Mouse (Mus musculus) A20 (cell line): Measurements from ENCODE around the gene Mief2.
A peak's percentile ranks its signal among the peaks of the same experiment; 100 is the strongest.

ENCODE experiments used
- DNase-seq: peaks from one replicate; pipeline ENCODE4 v3.0.0-alpha.2; 2011; ENCODE audit warnings: low read depth, low spot score

Gene Mief2

GRCm38 (mm10) chr11:60728260-60728761 is at the start of gene Mief2:
Gene Mief2 (plus strand): TSS chr11:60728398.
- peak; percentile 98 for DNase-seq

- peak; percentile 44 for DNase-seq
These were observed 32.0 kb upstream of the Mief2 start for GRCm38 (mm10) chr11:60696165-60696564.

GRCm38 (mm10) chr11:60697561-60697960 is 30.6 kb upstream of the Mief2 start:
- DNase-seq, result peak; percentile 50

- DNase-seq, result no peak
These were observed 29.2 kb upstream of the Mief2 start for GRCm38 (mm10) chr11:60698806-60699523.

- peak; percentile 90 for DNase-seq
These were observed 28.6 kb upstream of the Mief2 start, which contains the start of gene Llgl1 for GRCm38 (mm10) chr11:60699524-60700075. Gene Llgl1 (plus strand): TSS chr11:60699723.

GRCm38 (mm10) chr11:60700320-60701185 is 27.6 kb upstream of the Mief2 start:
- peak; percentile 33 for DNase-seq

GRCm38 (mm10) chr11:60701611-60702010 is 26.6 kb upstream of the Mief2 start:
- no peak for DNase-seq

- DNase-seq, result peak; percentile 70
These were observed 25.1 kb upstream of the Mief2 start for GRCm38 (mm10) chr11:60703131-60703530.

- DNase-seq, result no peak
These were observed 23.9 kb upstream of the Mief2 start for GRCm38 (mm10) chr11:60704023-60704880.

GRCm38 (mm10) chr11:60705255-60705654 is 22.9 kb upstream of the Mief2 start:
- DNase-seq, result no peak

GRCm38 (mm10) chr11:60706076-60706475 is 22.1 kb upstream of the Mief2 start:
- DNase-seq, result no peak

- DNase-seq, result no peak
These were observed 21.3 kb upstream of the Mief2 start for GRCm38 (mm10) chr11:60706696-60707480.

- DNase-seq, result no peak
These were observed 20.5 kb upstream of the Mief2 start for GRCm38 (mm10) chr11:60707672-60708071.

- no peak for DNase-seq
These were observed 19.6 kb upstream of the Mief2 start for GRCm38 (mm10) chr11:60708631-60709030.

- no peak for DNase-seq
These were observed 18.4 kb upstream of the Mief2 start for GRCm38 (mm10) chr11:60709481-60710465.

- no peak for DNase-seq
These were observed 17.0 kb upstream of the Mief2 start for GRCm38 (mm10) chr11:60711218-60711617.

GRCm38 (mm10) chr11:60712040-60712439 is 16.2 kb upstream of the Mief2 start:
- no peak for DNase-seq

GRCm38 (mm10) chr11:60712639-60713255 is 15.5 kb upstream of the Mief2 start:
- DNase-seq, result no peak

GRCm38 (mm10) chr11:60715833-60716232 is 12.4 kb upstream of the Mief2 start:
- no peak for DNase-seq
